Mouse (Mus musculus): ENCODE measurements at regions not wholly inside any gene's neighbourhood (a gene's known extent, or its start where the extent isn't known, plus 50 kb on each side); places are given as distances from the start of the nearest gene placed in this dataset.
"Not testable (repeated sequence)": the region's sequence is repeated elsewhere in the genome, so short reads cannot be mapped to it uniquely, and the experiment has no call there.

DNA sequence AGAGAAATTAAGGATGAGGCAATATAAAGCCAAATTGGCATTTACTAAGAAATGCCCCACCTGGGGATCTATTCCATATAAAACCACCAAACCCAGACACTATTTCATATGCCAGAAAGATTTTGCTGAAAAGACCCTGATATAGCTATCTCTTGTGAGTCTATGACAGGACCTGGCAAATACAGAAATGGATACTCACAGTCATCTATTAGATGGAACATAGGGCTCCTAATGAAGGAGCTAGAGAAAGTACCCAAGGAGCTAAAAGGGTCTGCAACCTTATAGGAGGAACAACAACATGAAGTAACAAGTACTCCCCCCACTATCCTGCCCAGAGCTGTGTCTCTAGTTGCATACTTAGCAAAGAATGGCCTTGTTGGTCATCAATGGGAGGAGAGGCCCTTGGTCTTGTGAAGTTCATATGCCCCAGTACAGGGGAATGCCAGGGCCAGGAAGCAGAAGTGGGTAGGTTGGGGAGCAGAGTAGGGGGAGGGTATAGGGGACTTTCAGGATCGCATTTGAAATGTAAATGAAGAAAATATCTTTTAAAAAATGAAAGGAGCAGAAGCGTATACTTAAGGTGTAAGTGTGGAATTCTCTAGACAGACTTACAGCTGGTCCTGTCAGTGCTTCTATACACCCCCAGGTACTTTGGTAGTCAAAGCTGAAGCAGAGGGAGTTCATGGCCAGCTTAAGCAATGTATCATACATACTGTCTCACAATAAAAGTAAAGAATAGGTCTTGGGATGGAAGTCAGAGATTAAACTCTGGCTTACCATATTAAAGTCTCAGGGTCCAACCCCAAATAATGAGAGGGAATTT is 128.2 kb downstream of the Olfr164 start:
- TF ChIP-seq CTCF (IDR thresholded peaks at IDR 0.05; ENCODE audit: low read depth) (no peak), EP300 (IDR thresholded peaks at IDR 0.05; ENCODE audit: low read depth) (no peak)
- Histone ChIP-seq H3K9ac (replicated peaks) (no peak overlapping the region), H3K4me1 (ENCODE audit: insufficient read depth) (no peaks in the 10 kb centered on the region), H3K4me2 (ENCODE audit: low read depth, low read length) (no peak overlapping the region), H3K9me3 (ENCODE audit: low read length) (no peaks in the 10 kb centered on the region), H3K27me3 (ENCODE audit: insufficient read depth, low read length) (no peaks in the 10 kb centered on the region), H3K4me3 (ENCODE audit: low read depth, low read length) (no peak overlapping the region), H3K27ac (ENCODE audit: low read depth) (no peak overlapping the region), H3K36me3 (replicated peaks; ENCODE audit: insufficient read depth, low read length) (no peaks in the 10 kb centered on the region)
- no peak for ATAC-seq
- no peak for DNase-seq
- 65% methylated on average over 2 of the region's 2 CpGs for WGBS (ENCODE audit: insufficient replicate concordance)

DNA sequence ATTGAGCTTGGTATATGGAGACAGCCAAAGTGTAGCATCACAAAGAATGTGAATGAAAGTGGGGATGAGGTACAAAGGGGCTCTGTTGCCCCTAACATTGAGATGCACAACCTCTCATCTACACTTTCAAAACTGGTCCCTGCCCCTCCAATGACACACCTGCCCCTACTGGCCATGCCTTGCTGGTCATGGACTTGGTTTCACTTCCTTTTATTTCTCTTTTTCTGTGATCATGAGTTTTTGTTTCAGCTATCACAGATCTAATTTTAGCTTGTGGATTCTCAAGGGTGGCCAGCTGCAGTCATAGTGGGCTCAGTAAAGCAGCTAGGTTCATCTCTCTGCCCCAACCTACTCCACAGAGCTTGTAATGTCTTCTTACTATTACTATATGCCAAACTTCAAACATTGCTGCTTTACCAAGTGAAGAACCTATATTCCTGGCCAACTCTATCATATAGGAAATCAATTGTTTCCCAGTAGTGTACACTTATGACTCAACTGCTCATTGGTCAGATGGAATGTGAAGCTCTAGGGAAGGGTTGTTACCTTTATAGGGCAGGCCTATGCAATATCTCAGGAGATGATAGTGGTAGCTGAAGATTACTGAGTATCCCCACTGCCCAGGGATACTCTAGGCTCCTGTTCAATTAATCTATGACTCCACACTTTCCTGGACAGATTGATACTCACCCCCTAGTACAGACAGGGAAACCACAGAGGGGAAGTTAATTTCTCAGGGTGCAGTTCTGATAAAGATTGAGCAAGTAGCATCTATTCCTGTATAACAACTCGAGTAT is 134.5 kb downstream of the Olfr164 start:
- no peak overlapping the region for H3K9ac ChIP-seq (replicated peaks)
- TF ChIP-seq EP300 (IDR thresholded peaks at IDR 0.05; ENCODE audit: low read depth) (no peak), CTCF (IDR thresholded peaks at IDR 0.05; ENCODE audit: low read depth) (peak; percentile 26; the same call in 1 of the 2 replicates)
- H3K4me3 ChIP-seq (ENCODE audit: low read depth, low read length) = no peak overlapping the region
- peak overlapping the region; percentile 45 for H3K27ac ChIP-seq (ENCODE audit: low read depth)
- ATAC-seq = peak; percentile 44
- no peaks in the 10 kb centered on the region for H3K36me3 ChIP-seq (replicated peaks; ENCODE audit: insufficient read depth, low read length)
- no peaks in the 10 kb centered on the region for H3K4me1 ChIP-seq (ENCODE audit: insufficient read depth)
- no peak overlapping the region for H3K4me2 ChIP-seq (ENCODE audit: low read depth, low read length)
- DNase-seq = peak; percentile 19
- H3K9me3 ChIP-seq (ENCODE audit: low read length) = no peaks in the 10 kb centered on the region
- no peaks in the 10 kb centered on the region for H3K27me3 ChIP-seq (ENCODE audit: insufficient read depth, low read length)
- WGBS (ENCODE audit: insufficient replicate concordance) = 10% methylated on average over 1 of the region's 1 CpGs

- Histone ChIP-seq H3K27ac (ENCODE audit: low read depth) (no peak overlapping the region), H3K4me3 (ENCODE audit: low read depth, low read length) (no peak overlapping the region), H3K27me3 (ENCODE audit: insufficient read depth, low read length) (no peaks in the 10 kb centered on the region), H3K4me2 (ENCODE audit: low read depth, low read length) (no peak overlapping the region), H3K36me3 (replicated peaks; ENCODE audit: insufficient read depth, low read length) (no peaks in the 10 kb centered on the region), H3K9ac (replicated peaks) (no peak overlapping the region), H3K9me3 (ENCODE audit: low read length) (no peaks in the 10 kb centered on the region), H3K4me1 (ENCODE audit: insufficient read depth) (no peaks in the 10 kb centered on the region)
- DNase-seq = no peak
- ATAC-seq = no peak
- 49% methylated on average over 2 of the region's 2 CpGs for WGBS (ENCODE audit: insufficient replicate concordance)
- TF ChIP-seq EP300 (IDR thresholded peaks at IDR 0.05; ENCODE audit: low read depth) = no peak
- no peak for TF ChIP-seq CTCF (IDR thresholded peaks at IDR 0.05; ENCODE audit: low read depth)
Measured at GRCm38 (mm10) chr16:19153046-19153445, 160.8 kb downstream of the Olfr164 start.

DNA sequence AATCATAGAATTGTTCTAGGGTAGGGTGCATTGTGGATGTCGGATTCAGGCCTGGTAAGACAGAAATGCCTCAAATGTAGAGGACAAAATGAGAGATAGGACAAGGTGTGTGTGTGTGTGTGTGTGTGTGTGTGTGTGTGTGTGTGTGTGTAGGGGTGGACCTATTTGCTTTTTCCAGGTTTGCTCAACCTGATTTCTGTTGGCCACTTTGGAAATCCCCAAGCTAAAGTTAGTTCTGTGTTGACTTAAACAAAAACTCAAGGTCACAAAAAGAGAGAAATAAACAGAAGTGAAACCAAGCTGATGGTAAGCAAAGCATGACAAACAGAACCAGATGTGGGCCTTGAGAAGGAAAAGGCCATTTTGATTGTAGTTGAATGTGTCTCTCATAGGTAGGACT is 161.4 kb downstream of the Olfr164 start:
- peak; percentile 61; the same call in 1 of the 2 replicates for ATAC-seq
- 0 out of 2 replicates have a peak, but pooled peaks have one; percentile 21 for TF ChIP-seq EP300 (IDR thresholded peaks at IDR 0.05; ENCODE audit: low read depth)

DNA sequence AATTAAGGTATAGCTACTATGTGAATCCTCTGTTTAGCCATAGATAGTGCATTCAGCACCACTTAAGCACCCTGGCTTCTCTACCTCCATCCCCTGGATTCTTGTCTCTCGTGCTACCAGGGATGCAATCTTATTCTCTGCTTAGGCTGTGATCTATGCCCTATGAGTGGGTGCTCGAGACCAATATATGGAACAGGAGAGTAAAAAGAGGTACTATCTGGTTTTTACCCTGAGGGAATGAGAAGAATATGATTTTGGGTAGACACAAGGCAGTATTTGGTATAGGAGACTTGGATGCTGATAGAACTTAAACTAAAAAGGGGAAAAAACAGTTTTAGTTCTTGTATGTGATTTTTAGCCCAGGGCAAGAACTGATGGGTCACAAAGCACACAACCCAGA is 162.8 kb downstream of the Olfr164 start:
- H3K4me2 ChIP-seq (ENCODE audit: low read depth, low read length) = no peak overlapping the region
- no peak overlapping the region for H3K27ac ChIP-seq (ENCODE audit: low read depth)
- WGBS (ENCODE audit: insufficient replicate concordance) = 44% methylated on average over 2 of the region's 2 CpGs
- H3K9ac ChIP-seq (replicated peaks) = no peak overlapping the region
- no peaks in the 10 kb centered on the region for H3K36me3 ChIP-seq (replicated peaks; ENCODE audit: insufficient read depth, low read length)
- no peaks in the 10 kb centered on the region for H3K4me1 ChIP-seq (ENCODE audit: insufficient read depth)
- H3K4me3 ChIP-seq (ENCODE audit: low read depth, low read length) = no peak overlapping the region
- no peaks in the 10 kb centered on the region for H3K27me3 ChIP-seq (ENCODE audit: insufficient read depth, low read length)
- ATAC-seq = no peak
- no peaks in the 10 kb centered on the region for H3K9me3 ChIP-seq (ENCODE audit: low read length)
- no peak for TF ChIP-seq CTCF (IDR thresholded peaks at IDR 0.05; ENCODE audit: low read depth)
- TF ChIP-seq EP300 (IDR thresholded peaks at IDR 0.05; ENCODE audit: low read depth) = no peak
- no peak for DNase-seq

More for the DNA sequence above, 161.4 kb downstream of the Olfr164 start:
- H3K27me3 ChIP-seq (ENCODE audit: insufficient read depth, low read length); H3K9ac ChIP-seq (replicated peaks); DNase-seq; H3K4me2 ChIP-seq (ENCODE audit: low read depth, low read length); H3K36me3 ChIP-seq (replicated peaks; ENCODE audit: insufficient read depth, low read length); H3K27ac ChIP-seq (ENCODE audit: low read depth); H3K9me3 ChIP-seq (ENCODE audit: low read length); H3K4me3 ChIP-seq (ENCODE audit: low read depth, low read length); H3K4me1 ChIP-seq (ENCODE audit: insufficient read depth): not testable (repeated sequence)
- 36% methylated on average over 1 of the region's 1 CpGs for WGBS (ENCODE audit: insufficient replicate concordance)

DNA sequence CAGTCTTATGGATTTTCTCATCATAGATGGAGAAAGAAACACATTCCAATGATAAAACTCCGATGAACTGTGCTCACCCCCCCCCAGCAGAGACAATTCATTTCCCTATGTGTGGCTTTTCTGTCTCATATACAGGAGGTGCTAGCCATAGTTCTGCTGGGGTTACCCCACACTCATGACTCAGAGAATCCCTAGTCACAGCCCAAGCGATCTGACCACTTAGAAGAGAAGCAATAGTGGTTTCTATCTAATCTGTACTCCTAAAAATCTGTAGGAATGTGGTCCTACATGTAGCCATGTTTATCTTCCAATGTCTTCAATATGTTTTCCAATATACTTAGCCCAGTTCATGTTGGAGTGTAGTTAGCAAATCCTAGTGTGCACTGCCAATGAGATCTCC is 163.3 kb downstream of the Olfr164 start:
- H3K27ac ChIP-seq (ENCODE audit: low read depth) = no peak overlapping the region
- H3K9ac ChIP-seq (replicated peaks) = no peak overlapping the region
- H3K36me3 ChIP-seq (replicated peaks; ENCODE audit: insufficient read depth, low read length) = no peaks in the 10 kb centered on the region
- H3K4me3 ChIP-seq (ENCODE audit: low read depth, low read length) = no peak overlapping the region
- no peaks in the 10 kb centered on the region for H3K4me1 ChIP-seq (ENCODE audit: insufficient read depth)
- H3K4me2 ChIP-seq (ENCODE audit: low read depth, low read length) = no peak overlapping the region
- ATAC-seq (no peak), DNase-seq (no peak)
- no peaks in the 10 kb centered on the region for H3K27me3 ChIP-seq (ENCODE audit: insufficient read depth, low read length)
- TF ChIP-seq EP300 (IDR thresholded peaks at IDR 0.05; ENCODE audit: low read depth) = no peak
- TF ChIP-seq CTCF (IDR thresholded peaks at IDR 0.05; ENCODE audit: low read depth) = no peak
- no peaks in the 10 kb centered on the region for H3K9me3 ChIP-seq (ENCODE audit: low read length)
- WGBS (ENCODE audit: insufficient replicate concordance) = 68% methylated on average over 2 of the region's 2 CpGs
